Mouse (Mus musculus) stomach, postnatal 0 days (tissue): ENCODE results near the gene Sec14l3.

Source experiments
- CTCF ChIP-seq: IDR thresholded peaks from 2 replicates; pipeline ENCODE4 v1.5.1; 2016; ENCODE audit warnings: antibody characterized with exemption, low read depth, mild to moderate bottlenecking, moderate library complexity
- EP300 ChIP-seq: optimal IDR thresholded peaks from 2 replicates; pipeline ENCODE3; 2016; ENCODE audit warnings: antibody characterized with exemption

GRCm38 (mm10) chr11:4046526-4046925, 18.1 kb upstream of the Sec14l3 start:
- TF ChIP-seq CTCF (no peak), EP300 (no peak)
